Mouse (Mus musculus) small intestine, adult 10 weeks (tissue): ENCODE results near the gene Meis2. TPM values are rescaled to one million over a fixed set of nuclear protein-coding genes. Genes with fewer than 3 reads are reported as not detected.

Source experiments
- polyA plus RNA-seq: library from polyadenylated mRNA; stranded (reverse); fragments of 350-450 nt; fragmentation: Illumina TruSeq; extraction: RNeasy Lipid Tissue Mini Kit (QIAGEN cat#74804); gene quantifications from one replicate; pipeline ENCODE4 v1.2.3, GENCODE M21; 2014; ENCODE audit warnings: low replicate concordance

Meis2 gene
- polyA plus RNA-seq, result 31.5 TPM

GRCm38 (mm10) chr2:116065570-116066005, at the start of gene Meis2:
Gene Meis2, minus strand, starts transcription at chr2:116065839.

